Mouse (Mus musculus) left cerebral cortex, postnatal 10 days (tissue): ENCODE measurements at regions not wholly inside any gene's neighbourhood (a gene's known extent, or its start where the extent isn't known, plus 50 kb on each side); places are given as distances from the start of the nearest gene placed in this dataset.

Experiments used
- DNase-seq, 2 experiments: peaks; one replicate each; pipeline ENCODE4 v3.0.0; 2021 to 2022; ENCODE audit warnings: low spot score in 2 of 2, mixed read lengths in 1 of 2; ENCODE audit errors: extremely low spot score in 1 of 2
- intact Hi-C: fragments of 180-260 bp; cut with DNase I; formaldehyde crosslinking; loops from one replicate; pipeline ENCODE4 v1.15.1; 2025

GRCm38 (mm10) chr8:41648276-41648675 lies 231.4 kb upstream of the Frg1 start:
- intact Hi-C loops = no loop called here
- no peak for DNase-seq

- intact Hi-C loops = no loop called here
- DNase-seq = no peak
These were observed 227.8 kb upstream of the Frg1 start for GRCm38 (mm10) chr8:41644626-41645025.

- intact Hi-C loops = no loop called here
- DNase-seq = no peak
These were observed 207.0 kb upstream of the Frg1 start for GRCm38 (mm10) chr8:41623841-41624240.

GRCm38 (mm10) chr8:41600255-41600654 lies 183.4 kb upstream of the Frg1 start:
- intact Hi-C loops = no loop called here

GRCm38 (mm10) chr8:41594446-41594845 lies 177.6 kb upstream of the Frg1 start:
- no peak for DNase-seq
- intact Hi-C loops = no loop called here

More at GRCm38 (mm10) chr8:41600255-41600654, 183.4 kb upstream of the Frg1 start:
- no peak for DNase-seq

- intact Hi-C loops = no loop called here
These were observed 176.8 kb upstream of the Frg1 start for GRCm38 (mm10) chr8:41593666-41594042.

GRCm38 (mm10) chr8:41592741-41593665 lies 176.1 kb upstream of the Frg1 start:
- intact Hi-C loops = no loop called here

More at GRCm38 (mm10) chr8:41593666-41594042, 176.8 kb upstream of the Frg1 start:
- DNase-seq = no peak

GRCm38 (mm10) chr8:41592174-41592573 lies 175.3 kb upstream of the Frg1 start:
- DNase-seq = no peak
- intact Hi-C loops = no loop called here

More at GRCm38 (mm10) chr8:41592741-41593665, 176.1 kb upstream of the Frg1 start:
- no peak for DNase-seq

GRCm38 (mm10) chr8:41588157-41588556 lies 171.3 kb upstream of the Frg1 start:
- intact Hi-C loops = no loop called here
- DNase-seq = no peak

- DNase-seq = peak; percentile 76 to 83
- intact Hi-C loops = no loop called here
These were observed 156.4 kb upstream of the Frg1 start for GRCm38 (mm10) chr8:41573027-41573885.

GRCm38 (mm10) chr8:41570566-41570965 lies 153.7 kb upstream of the Frg1 start:
- no peak for DNase-seq
- intact Hi-C loops = no loop called here

GRCm38 (mm10) chr8:41561995-41562394 lies 145.1 kb upstream of the Frg1 start:
- intact Hi-C loops = no loop called here
- DNase-seq = no peak

GRCm38 (mm10) chr8:41556819-41557218 lies 139.9 kb upstream of the Frg1 start:
- DNase-seq = peak; percentile 65 to 73
- intact Hi-C loops = loop anchor here (10.0 kb wide), 1 partner anchor 102 kb away; no protein-coding TSS in a partner anchor

- DNase-seq = no peak
These were observed 136.1 kb upstream of the Frg1 start for GRCm38 (mm10) chr8:41552747-41553534.

GRCm38 (mm10) chr8:41551925-41552414 lies 135.1 kb upstream of the Frg1 start:
- DNase-seq = no peak
- intact Hi-C loops = loop anchor here (10.0 kb wide), 1 partner anchor 97 kb away; no protein-coding TSS in a partner anchor

More at GRCm38 (mm10) chr8:41552747-41553534, 136.1 kb upstream of the Frg1 start:
- intact Hi-C loops = loop anchor here (10.0 kb wide), 1 partner anchor 98 kb away; no protein-coding TSS in a partner anchor

- no peak for DNase-seq
- intact Hi-C loops = loop anchor here (10.0 kb wide), 1 partner anchor 95 kb away; no protein-coding TSS in a partner anchor
These were observed 133.2 kb upstream of the Frg1 start for GRCm38 (mm10) chr8:41550095-41550420.

GRCm38 (mm10) chr8:41549220-41550094 lies 132.6 kb upstream of the Frg1 start:
- intact Hi-C loops = loop anchor here (10.0 kb wide), 1 partner anchor 95 kb away; no protein-coding TSS in a partner anchor
- DNase-seq = no peak
